Mouse (Mus musculus) lung, postnatal 0 days (tissue): ENCODE data around the gene C3. TPM values are rescaled to one million over a fixed set of nuclear protein-coding genes. Genes with fewer than 3 reads are reported as not detected.
A peak's percentile ranks its signal among the peaks of the same experiment; 100 is the strongest.

Experiments used
- ATAC-seq: fragments of 200-750 bp; cut with Nextera tagmentation; 2 replicates; pipeline ENCODE4 v1.8.0; 2017; ENCODE audit warnings: moderate library complexity
- DNase-seq: peaks from one replicate; pipeline ENCODE4 v3.0.0-alpha.2; 2016; ENCODE audit warnings: low spot score
- H3K27ac ChIP-seq: fragments of 300-500 bp; sonication (generic); 2 replicates; pipeline ENCODE4 v1.5.1; 2014; ENCODE audit warnings: antibody characterized with exemption, mild to moderate bottlenecking, low read length, mixed read lengths
- H3K27me3 ChIP-seq: fragments of 300-500 bp; sonication (generic); replicated peaks from 2 replicates; pipeline ENCODE4 v1.6.1; 2014; ENCODE audit warnings: low read length, mixed read lengths; ENCODE audit not compliant: insufficient read depth
- H3K36me3 ChIP-seq: fragments of 300-500 bp; sonication (generic); 2 replicates; pipeline ENCODE4 v1.6.1; 2014; ENCODE audit warnings: low read length, mixed read lengths; ENCODE audit not compliant: insufficient read depth
- H3K4me1 ChIP-seq: fragments of 300-500 bp; sonication (generic); 2 replicates; pipeline ENCODE4 v1.6.1; 2014; ENCODE audit warnings: antibody characterized with exemption, low read depth, low read length, mixed read lengths; ENCODE audit not compliant: insufficient read depth
- H3K4me2 ChIP-seq: fragments of 300-500 bp; sonication (generic); replicated peaks from 2 replicates; pipeline ENCODE4 v1.6.1; 2014; ENCODE audit warnings: low read depth, mild to moderate bottlenecking, low read length, moderate library complexity, mixed read lengths
- H3K4me3 ChIP-seq: fragments of 300-500 bp; sonication (generic); 2 replicates; pipeline ENCODE4 v1.5.1; 2014; ENCODE audit warnings: low read depth, low read length
- H3K9ac ChIP-seq: fragments of 300-500 bp; sonication (generic); replicated peaks from 2 replicates; pipeline ENCODE4 v1.6.1; 2014; ENCODE audit warnings: low read depth, mild to moderate bottlenecking
- H3K9me3 ChIP-seq: fragments of 300-500 bp; sonication (generic); 2 replicates; pipeline ENCODE4 v1.6.1; 2016; ENCODE audit warnings: low read length, mixed read lengths
- CTCF ChIP-seq: IDR thresholded peaks from 2 replicates; pipeline ENCODE4 v1.5.1; 2016; ENCODE audit warnings: antibody characterized with exemption, mild to moderate bottlenecking
- EP300 ChIP-seq: IDR thresholded peaks from 2 replicates; pipeline ENCODE4 v1.6.1; 2016; ENCODE audit warnings: antibody characterized with exemption, mild to moderate bottlenecking, control low read depth
- WGBS: fragments of 180-500 bp; shearing (Covaris S2); extraction: QIAGEN DNeasy Blood & Tissue Kit; methylation state at CpG from one replicate; pipeline ENCODE4 v1.1.7; 2014; 5-methylcytosine and 5-hydroxymethylcytosine counted together
- polyA plus RNA-seq: library from polyadenylated mRNA; unstranded; fragments of >200 nt; fragmentation: Nextera tagmentation; extraction: Ambion mirVana; gene quantifications from 2 replicates; pipeline ENCODE4 v1.2.1, GENCODE M21; 2015

C3 gene
- polyA plus RNA-seq, 1 experiment from 2014 or later, result 55.0 TPM

- TF ChIP-seq CTCF (peak; percentile 91), EP300 (no peak; the same call in 1 of the 2 replicates)
- Histone ChIP-seq H3K4me3 (peak within 1 kb of the TSS; percentile 80), H3K4me2 (peak within 1 kb of the TSS; percentile 90), H3K36me3 (peaks cover under 1% of the 10 kb centered on the region; the same call in 1 of the 2 replicates), H3K27me3 (no peaks in the 10 kb centered on the region), H3K9me3 (no peaks in the 10 kb centered on the region), H3K9ac (peak within 1 kb of the TSS; percentile 65), H3K4me1 (0 out of 2 replicates have a peak, but pooled peaks cover 11% of the 10 kb centered on the region), H3K27ac (peak within 1 kb of the TSS; percentile 88)
- ATAC-seq (peak; percentile 66), DNase-seq (peak; percentile 96)
- under 1% methylated on average over 12 of the region's 12 CpGs for WGBS
These were observed 20.3 kb upstream of the C3 start, which contains the start of gene Gpr108 for GRCm38 (mm10) chr17:57248201-57248699. Gene Gpr108, minus strand, starts transcription at chr17:57248446.

- 0 out of 2 replicates have a peak, but pooled peaks cover 11% of the 10 kb centered on the region for H3K4me1 ChIP-seq
- peak overlapping the region; percentile 88 for H3K27ac ChIP-seq
- H3K36me3 ChIP-seq, result peaks cover 7% of the 10 kb centered on the region
- TF ChIP-seq EP300 (peak; percentile 70), CTCF (peak; percentile 39)
- peak overlapping the region; percentile 65 for H3K9ac ChIP-seq
- no peaks in the 10 kb centered on the region for H3K9me3 ChIP-seq
- peak overlapping the region; percentile 80 for H3K4me3 ChIP-seq
- WGBS, result 1% methylated on average over 46 of the region's 46 CpGs
- H3K27me3 ChIP-seq, result no peaks in the 10 kb centered on the region
- ATAC-seq, result peak; percentile 91
- peak overlapping the region; percentile 90 for H3K4me2 ChIP-seq
- DNase-seq, result peak; percentile 100
These were observed 19.7 kb upstream of the C3 start for GRCm38 (mm10) chr17:57247393-57248200.

- no peaks in the 10 kb centered on the region for H3K27me3 ChIP-seq
- ATAC-seq (no peak), DNase-seq (peak; percentile 59)
- H3K36me3 ChIP-seq, result peaks cover 8% of the 10 kb centered on the region
- 0 out of 2 replicates have a peak, but pooled peaks cover 11% of the 10 kb centered on the region for H3K4me1 ChIP-seq
- H3K4me2 ChIP-seq, result peak overlapping the region; percentile 83
- H3K9me3 ChIP-seq, result no peaks in the 10 kb centered on the region
- H3K4me3 ChIP-seq, result peak overlapping the region; percentile 80
- peak overlapping the region; percentile 75 for H3K27ac ChIP-seq
- TF ChIP-seq EP300 (no peak), CTCF (peak; percentile 54)
- 3% methylated on average over 18 of the region's 18 CpGs for WGBS
- peak overlapping the region; percentile 65 for H3K9ac ChIP-seq
These were observed 18.9 kb upstream of the C3 start for GRCm38 (mm10) chr17:57246663-57247392.

GRCm38 (mm10) chr17:57245311-57245929 is 17.5 kb upstream of the C3 start:
- 0 out of 2 replicates have a peak, but pooled peaks cover 6% of the 10 kb centered on the region for H3K4me1 ChIP-seq
- TF ChIP-seq EP300 (no peak), CTCF (no peak)

GRCm38 (mm10) chr17:57243650-57244370 is 15.9 kb upstream of the C3 start:
- no peak for ATAC-seq
- TF ChIP-seq EP300, result no peak
- TF ChIP-seq CTCF, result no peak
- H3K27ac ChIP-seq, result no peak overlapping the region
- no peak for DNase-seq
- H3K4me2 ChIP-seq, result no peak overlapping the region
- H3K9ac ChIP-seq, result no peak overlapping the region
- peaks cover 8% of the 10 kb centered on the region for H3K36me3 ChIP-seq
- H3K27me3 ChIP-seq, result no peaks in the 10 kb centered on the region
- H3K4me3 ChIP-seq, result no peak overlapping the region
- 67% methylated on average over 10 of the region's 10 CpGs for WGBS
- H3K9me3 ChIP-seq, result no peaks in the 10 kb centered on the region
- 0 out of 2 replicates have a peak, but pooled peaks cover 6% of the 10 kb centered on the region for H3K4me1 ChIP-seq

More at GRCm38 (mm10) chr17:57245311-57245929, 17.5 kb upstream of the C3 start:
- ATAC-seq, result no peak
- 89% methylated on average over 10 of the region's 10 CpGs for WGBS
- H3K4me3 ChIP-seq, result no peak overlapping the region
- H3K9me3 ChIP-seq, result no peaks in the 10 kb centered on the region
- H3K36me3 ChIP-seq, result peaks cover 8% of the 10 kb centered on the region
- H3K9ac ChIP-seq, result no peak overlapping the region
- H3K27ac ChIP-seq, result no peak overlapping the region
- no peak overlapping the region for H3K4me2 ChIP-seq
- H3K27me3 ChIP-seq, result no peaks in the 10 kb centered on the region
- no peak for DNase-seq
